Mouse (Mus musculus) macrophage (primary cell): ENCODE measurements around the gene Tas2r116. TPM values are rescaled to one million over a fixed set of nuclear protein-coding genes. Genes with fewer than 3 reads are reported as not detected.

Experiments
- H3K27ac ChIP-seq: fragments of 350-480 bp; formaldehyde crosslinking; 2 replicates; pipeline ENCODE4 v1.9.0; 2021
- H3K36me3 ChIP-seq: fragments of 350-480 bp; formaldehyde crosslinking; 2 replicates; pipeline ENCODE4 v1.9.0; 2021; ENCODE audit errors: inconsistent target
- H3K4me3 ChIP-seq: fragments of 350-480 bp; formaldehyde crosslinking; 2 replicates; pipeline ENCODE4 v1.9.0; 2021; ENCODE audit errors: inconsistent target
- H3K79me2 ChIP-seq: fragments of 350-480 bp; formaldehyde crosslinking; 2 replicates; pipeline ENCODE4 v1.9.0; 2021; ENCODE audit errors: inconsistent target
- WGBS: methylation state at CpG from one replicate; pipeline ENCODE4 v1.1.7; 2026; ENCODE audit warnings: inconsistent platforms; ENCODE audit not compliant: missing documents; 5-methylcytosine and 5-hydroxymethylcytosine counted together
- polyA plus RNA-seq: library from polyadenylated mRNA; stranded (reverse); fragments of 250-400 nt; gene quantifications from 3 replicates; pipeline ENCODE4 v1.2.4, GENCODE M21; 2018; ENCODE audit warnings: inconsistent platforms
- total RNA-seq, 78 experiments: library from RNA; depleted of rRNA; stranded (reverse); fragments of 250-400 nt; gene quantifications; 1 replicate in 9 of 78; 2 replicates in 24 of 78; 3 replicates in 43 of 78; 4 replicates in 2 of 78; pipeline ENCODE4 v1.2.4; 2018; ENCODE audit warnings: inconsistent platforms in 56 of 78

The Tas2r116 gene
- total RNA-seq (2018; cell fraction: chromatin; rRNA removed): not detected
- not detected for total RNA-seq (2018; cell fraction: cytosol; rRNA removed)
- total RNA-seq (2018; cell fraction: nucleus; rRNA removed): not detected
- not detected in 3 replicates for polyA plus RNA-seq

DNA sequence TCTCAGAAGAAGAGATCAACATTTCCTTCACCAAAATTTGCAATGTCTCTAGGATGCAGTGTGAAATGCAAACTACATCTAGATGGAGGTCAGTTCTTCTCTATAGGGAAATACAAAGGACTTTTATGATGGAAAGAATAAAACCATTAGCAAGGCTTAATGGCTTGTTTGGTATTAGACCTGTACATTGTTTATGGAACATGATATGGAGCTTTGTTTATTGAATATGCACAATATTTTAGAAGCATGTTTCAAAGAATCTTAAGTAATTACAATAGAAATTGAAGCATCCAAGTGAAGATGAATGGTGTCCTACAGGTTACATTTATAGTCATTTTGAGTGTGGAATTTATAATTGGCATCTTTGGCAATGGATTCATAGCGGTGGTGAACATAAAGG, at the start of gene Tas2r116:
Gene Tas2r116 (plus strand): TSS at position 301 of the 400 bp plus-strand sequence.
- Histone ChIP-seq H3K27ac (no peak within 1 kb of the TSS), H3K79me2 (no peaks in the 10 kb centered on the region), H3K36me3 (no peaks in the 10 kb centered on the region), H3K4me3 (no peak within 1 kb of the TSS)
- WGBS: 78% methylated on average over 1 of the region's 1 CpGs

GRCm38 (mm10) chr6:132846842-132847241, 8.4 kb upstream of the Tas2r116 start, which contains the start of gene Tas2r123:
TSS of gene Tas2r123 (plus strand) at chr6:132847142.
- H3K36me3 ChIP-seq: no peaks in the 10 kb centered on the region
- no peak within 1 kb of the TSS for H3K27ac ChIP-seq
- no peaks in the 10 kb centered on the region for H3K79me2 ChIP-seq
- H3K4me3 ChIP-seq: no peak within 1 kb of the TSS
- 62% methylated on average over 1 of the region's 1 CpGs for WGBS

GRCm38 (mm10) chr6:132867708-132868107, 12.5 kb downstream of the Tas2r116 start, which contains the start of gene Tas2r110:
TSS of gene Tas2r110 (plus strand) at chr6:132868008.
- Histone ChIP-seq H3K36me3 (no peaks in the 10 kb centered on the region), H3K79me2 (no peaks in the 10 kb centered on the region), H3K27ac (no peak within 1 kb of the TSS), H3K4me3 (no peak within 1 kb of the TSS)

GRCm38 (mm10) chr6:132892711-132893110, 37.5 kb downstream of the Tas2r116 start, which contains the start of gene Tas2r113:
TSS of gene Tas2r113 (plus strand) at chr6:132893011.
- 60% methylated on average over 1 of the region's 1 CpGs for WGBS
- Histone ChIP-seq H3K4me3 (no peak within 1 kb of the TSS), H3K79me2 (no peaks in the 10 kb centered on the region), H3K36me3 (no peaks in the 10 kb centered on the region), H3K27ac (no peak within 1 kb of the TSS)

Other genes with a start within 250 kb of the Tas2r116 start
- gene A630073D07Rik, start 203.9 kb upstream of the Tas2r116 start, polyA plus RNA-seq: not detected in 3 replicates
- gene Tas2r120, start 198.5 kb upstream of the Tas2r116 start, polyA plus RNA-seq: not detected in 3 replicates
- gene Tas2r121, start 154.4 kb upstream of the Tas2r116 start, polyA plus RNA-seq: not detected in 3 replicates
- not detected in 3 replicates for gene Tas2r122, start 143.5 kb upstream of the Tas2r116 start, polyA plus RNA-seq
- gene Tas2r115, start 117.4 kb upstream of the Tas2r116 start, polyA plus RNA-seq: not detected in 3 replicates
- gene Tas2r124, start 100.7 kb upstream of the Tas2r116 start, polyA plus RNA-seq: not detected in 3 replicates
- not detected in 3 replicates for gene Tas2r102, start 93.3 kb upstream of the Tas2r116 start, polyA plus RNA-seq
- not detected in 3 replicates for gene Tas2r136, start 77.3 kb upstream of the Tas2r116 start, polyA plus RNA-seq
- not detected in 3 replicates for gene Tas2r117, start 52.6 kb upstream of the Tas2r116 start, polyA plus RNA-seq
- not detected in 3 replicates for gene Tas2r123, start 8.3 kb upstream of the Tas2r116 start, polyA plus RNA-seq
- gene Tas2r110, start 12.6 kb downstream of the Tas2r116 start, polyA plus RNA-seq: not detected in 3 replicates
- gene Tas2r113, start 37.6 kb downstream of the Tas2r116 start, polyA plus RNA-seq: not detected in 3 replicates
- gene Tas2r125, start 54.2 kb downstream of the Tas2r116 start, polyA plus RNA-seq: not detected in 3 replicates
- gene Tas2r129, start 95.7 kb downstream of the Tas2r116 start, polyA plus RNA-seq: not detected in 3 replicates
- not detected in 3 replicates for gene Tas2r131, start 102.5 kb downstream of the Tas2r116 start, polyA plus RNA-seq
- gene Tas2r109, start 125.5 kb downstream of the Tas2r116 start, polyA plus RNA-seq: not detected in 3 replicates
- not detected in 3 replicates for gene Tas2r103, start 181.7 kb downstream of the Tas2r116 start, polyA plus RNA-seq
- gene Tas2r140, start 200.4 kb downstream of the Tas2r116 start, polyA plus RNA-seq: not detected in 3 replicates
- 36.2 to 80.2 TPM (median 38.7 TPM) in 3 replicates for gene Smim10l1, start 249.5 kb downstream of the Tas2r116 start, polyA plus RNA-seq